Mouse (Mus musculus) adrenal gland, postnatal 10 days (tissue): ENCODE results near the gene Hnrnpul1. TPM values are rescaled to one million over a fixed set of nuclear protein-coding genes. Genes with fewer than 3 reads are reported as not detected.

Source experiments
- DNase-seq: peaks from one replicate; pipeline ENCODE4 v3.0.0; 2021; ENCODE audit warnings: mixed read lengths
- total RNA-seq, 2 experiments: library from RNA; stranded (reverse); gene quantifications; 2 replicates each; pipeline ENCODE4 v1.2.3; 2021

Hnrnpul1 gene
- total RNA-seq, 2 experiments from 2014 or later: 114 to 125 TPM

DNA sequence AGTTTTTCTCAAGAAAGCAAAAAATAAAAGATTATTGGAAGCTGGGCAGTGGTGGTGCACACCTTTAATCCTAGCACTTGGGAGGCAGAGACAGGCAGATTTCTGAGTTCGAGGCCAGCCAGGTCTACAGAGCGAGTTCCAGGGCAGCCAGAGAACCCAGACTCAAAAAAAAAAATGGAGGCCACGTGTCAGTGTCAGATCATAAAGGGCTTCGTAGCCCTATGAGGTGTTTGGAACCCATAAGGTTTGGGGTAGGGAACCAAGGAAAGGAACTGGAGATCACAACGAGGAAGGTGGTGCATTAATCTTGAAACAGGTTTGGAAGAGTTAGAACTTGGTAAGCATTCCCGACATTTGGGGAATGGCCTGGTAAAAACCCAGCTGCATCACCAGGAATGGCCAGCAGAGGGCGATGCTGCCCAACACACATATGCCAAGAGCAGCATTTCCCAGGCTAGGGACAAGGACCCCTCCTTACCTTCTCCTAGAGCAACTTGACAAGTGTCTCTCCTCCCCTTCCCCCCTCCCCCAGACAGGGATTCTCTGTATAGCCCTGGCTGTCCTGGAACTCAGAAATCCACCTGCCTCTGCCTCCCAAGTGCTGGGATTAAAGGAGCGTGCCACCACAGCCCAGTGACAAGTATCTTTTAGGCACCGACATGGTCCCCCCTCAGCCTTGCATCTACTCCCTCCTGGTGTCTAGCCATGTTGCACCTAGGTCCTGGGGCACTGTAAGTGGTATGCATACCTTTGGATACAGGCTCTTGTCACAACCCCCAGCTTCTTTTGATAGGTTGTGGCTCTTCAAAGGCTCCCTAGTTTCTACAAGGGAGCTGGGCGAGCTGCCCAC, 34.6 kb downstream of the Hnrnpul1 start:
- peak; percentile 89 for DNase-seq

DNA sequence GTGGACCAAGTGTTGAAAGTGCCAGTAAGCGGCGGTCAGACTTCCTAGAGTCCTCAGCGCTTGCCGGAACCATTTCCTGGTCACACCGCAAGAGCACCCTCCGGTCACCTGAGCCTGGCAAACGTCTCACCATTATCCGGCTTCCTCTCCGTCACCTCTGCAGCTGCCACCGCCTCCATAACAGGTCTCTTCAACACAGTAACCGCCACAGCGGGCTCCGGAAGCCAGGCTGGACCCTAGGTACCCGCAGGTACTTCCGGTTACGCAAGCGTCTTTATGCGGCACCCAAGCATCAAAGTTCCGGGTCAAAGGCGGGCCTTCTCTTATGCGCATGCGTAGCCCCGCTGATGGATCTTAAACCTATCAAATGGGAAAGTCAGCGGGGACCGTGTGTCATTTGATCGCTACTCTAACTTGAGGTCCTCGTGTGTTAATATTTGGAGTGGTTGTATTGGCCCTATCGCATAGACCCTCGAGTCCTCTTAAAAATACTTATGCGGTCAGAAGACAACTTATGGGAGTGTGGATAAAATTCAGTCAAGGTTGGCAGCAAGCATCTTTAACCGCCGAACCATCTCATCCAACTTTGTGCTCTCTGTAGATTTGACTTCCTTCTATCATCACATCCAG, 35.7 kb downstream of the Hnrnpul1 start, which contains the start of gene Ccdc97:
Gene Ccdc97 (minus strand): TSS at position 301 of the 630 bp plus-strand sequence.
- DNase-seq: peak; percentile 93

GRCm38 (mm10) chr7:25717478-25717877, 37.1 kb downstream of the Hnrnpul1 start:
- DNase-seq: no peak

GRCm38 (mm10) chr7:25715731-25716271, 38.8 kb downstream of the Hnrnpul1 start:
- no peak for DNase-seq

- DNase-seq: no peak
Observed at GRCm38 (mm10) chr7:25714581-25714980, 40.0 kb downstream of the Hnrnpul1 start.

DNA sequence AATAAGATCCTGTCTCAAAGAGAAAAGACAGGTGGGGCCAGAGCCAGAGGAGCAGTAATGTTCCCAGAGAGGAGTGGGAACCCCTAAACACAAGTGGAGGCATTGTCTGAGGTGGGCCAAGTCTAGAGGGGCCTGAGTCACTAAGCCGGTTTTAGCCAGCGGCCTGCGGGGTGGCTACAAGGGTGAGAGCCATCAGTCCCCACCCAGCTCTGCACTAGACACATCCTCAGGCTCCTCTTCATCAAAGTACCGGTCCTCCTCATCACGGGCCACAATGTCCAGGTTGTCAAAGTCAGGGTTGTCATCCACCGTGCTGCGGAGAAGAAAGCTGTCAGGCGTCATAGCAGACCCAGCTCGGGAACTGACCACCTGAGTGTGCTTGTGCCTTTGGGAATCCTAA, 41.8 kb downstream of the Hnrnpul1 start:
- DNase-seq: no peak

GRCm38 (mm10) chr7:25711731-25712197, 42.8 kb downstream of the Hnrnpul1 start:
- DNase-seq: peak; percentile 62

GRCm38 (mm10) chr7:25711165-25711564, 43.4 kb downstream of the Hnrnpul1 start:
- no peak for DNase-seq

DNA sequence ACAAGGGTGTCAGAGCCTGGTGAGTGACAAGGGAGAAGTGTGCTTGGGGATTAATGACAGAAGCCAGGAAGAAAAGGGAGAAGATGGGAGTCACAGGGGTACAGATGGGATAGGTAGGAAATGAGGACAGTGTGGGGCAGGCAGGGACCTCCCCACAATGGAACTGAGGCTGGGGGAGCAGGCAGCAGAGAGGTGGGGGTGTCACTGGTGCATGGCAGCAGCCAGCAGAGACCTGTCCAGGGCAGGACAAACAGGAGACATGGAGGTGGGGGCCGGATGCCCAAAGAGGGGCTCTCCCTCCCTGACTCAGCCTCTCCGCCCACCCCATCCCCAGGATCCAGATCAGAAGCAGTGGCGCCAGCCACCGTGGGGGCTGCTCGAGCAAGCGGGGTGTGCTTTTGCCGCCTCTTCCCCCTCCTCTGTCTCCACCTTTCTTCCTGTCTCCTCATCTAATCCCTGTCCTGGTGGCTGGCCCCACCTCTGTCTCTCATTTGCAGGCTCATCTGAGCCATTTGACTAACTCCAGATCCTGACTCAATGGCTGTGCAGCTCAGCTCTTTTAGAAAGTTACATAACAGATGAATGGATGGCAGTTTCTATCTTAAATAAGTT, 43.9 kb downstream of the Hnrnpul1 start:
- DNase-seq: peak; percentile 51

GRCm38 (mm10) chr7:25709961-25710360, 44.6 kb downstream of the Hnrnpul1 start:
- peak; percentile 42 for DNase-seq

DNA sequence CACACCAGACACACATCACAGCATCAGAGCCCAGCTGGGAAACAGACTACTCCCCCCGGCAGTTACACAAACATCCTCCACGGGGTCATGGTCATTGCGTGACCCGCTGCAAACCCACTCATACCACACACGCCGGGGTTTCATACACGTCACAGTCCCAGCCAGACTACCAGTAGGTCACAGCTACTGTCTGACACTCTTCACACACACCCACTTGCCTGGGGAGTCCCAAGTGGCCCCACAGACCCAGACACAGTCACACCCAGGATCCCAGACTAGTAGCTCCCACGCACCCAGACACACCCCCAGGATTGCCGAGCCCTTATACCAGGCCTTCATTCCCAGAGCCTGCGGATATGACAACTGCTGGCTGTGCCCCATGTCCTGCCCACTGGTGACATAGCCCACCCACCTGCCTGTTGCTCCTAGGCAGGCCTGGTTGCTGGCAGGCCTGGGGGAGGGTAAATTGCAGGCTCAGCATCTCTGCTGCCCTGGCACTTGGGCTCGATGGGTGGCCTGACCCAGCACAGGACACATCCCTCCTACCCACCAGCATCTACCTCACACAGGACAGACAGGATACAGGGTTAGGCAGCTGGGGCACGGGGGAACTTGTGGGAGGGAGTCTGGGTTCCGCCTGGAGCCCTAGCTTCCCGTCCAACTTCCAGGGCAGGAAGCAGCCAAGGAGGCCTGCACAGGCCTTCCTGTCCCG, 46.8 kb downstream of the Hnrnpul1 start:
- DNase-seq: peak; percentile 56

GRCm38 (mm10) chr7:25706578-25707170, 47.9 kb downstream of the Hnrnpul1 start:
- no peak for DNase-seq

DNA sequence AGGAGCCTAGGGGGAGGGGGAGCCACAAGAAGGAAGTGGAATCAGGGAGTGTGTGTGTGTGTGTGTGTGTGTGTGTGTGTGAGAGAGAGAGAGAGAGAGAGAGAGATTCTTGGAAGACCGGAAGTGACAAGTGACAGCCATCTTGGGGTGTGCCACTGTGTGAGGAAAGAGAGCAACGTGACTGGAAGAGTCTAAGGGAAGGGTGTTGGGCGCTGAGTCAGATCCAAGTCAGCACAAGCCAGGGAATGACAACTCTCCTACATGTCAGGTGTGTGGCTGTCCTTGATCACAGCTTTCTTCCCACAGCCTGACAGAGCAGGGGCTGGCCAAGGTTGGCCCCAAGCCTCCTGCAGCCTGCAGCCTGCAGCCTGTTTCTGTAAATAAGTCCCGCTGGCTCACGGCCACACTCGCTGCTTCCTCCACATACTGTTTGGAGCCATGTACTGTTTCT, 48.7 kb downstream of the Hnrnpul1 start:
- peak; percentile 44 for DNase-seq

DNA sequence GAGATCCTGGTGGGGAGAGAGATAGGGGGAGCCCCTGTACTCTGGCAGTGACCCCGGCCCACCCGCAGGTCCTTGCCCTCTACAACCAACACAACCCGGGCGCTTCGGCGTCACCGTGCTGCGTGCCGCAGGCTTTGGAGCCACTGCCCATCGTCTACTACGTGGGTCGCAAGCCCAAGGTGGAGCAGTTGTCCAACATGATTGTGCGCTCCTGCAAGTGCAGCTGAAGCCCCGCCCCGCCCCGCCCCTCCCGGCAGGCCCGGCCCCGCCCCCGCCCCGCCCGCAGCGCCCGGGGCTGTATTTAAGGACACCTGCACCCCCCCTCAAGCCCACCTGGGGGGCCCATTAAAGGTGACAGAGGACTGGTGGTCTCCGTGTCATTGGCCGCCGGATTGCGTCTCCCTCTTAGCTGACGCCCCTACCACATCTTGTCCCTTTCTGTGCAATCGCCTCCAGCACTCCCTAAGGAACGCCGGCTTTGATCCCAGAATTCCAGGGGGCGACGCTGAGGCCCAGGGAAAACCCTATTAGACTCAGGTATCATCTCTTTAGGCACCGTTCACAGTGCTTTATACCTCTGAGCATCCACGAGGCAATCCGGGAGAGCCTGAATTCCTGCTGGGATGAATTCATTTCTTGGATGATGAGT, 49.7 kb downstream of the Hnrnpul1 start:
- peak; percentile 46 for DNase-seq

GRCm38 (mm10) chr7:25703793-25704494, 50.6 kb downstream of the Hnrnpul1 start:
- DNase-seq: peak; percentile 48

- no peak for DNase-seq
Observed at GRCm38 (mm10) chr7:25702350-25702749, 52.2 kb downstream of the Hnrnpul1 start.

DNA sequence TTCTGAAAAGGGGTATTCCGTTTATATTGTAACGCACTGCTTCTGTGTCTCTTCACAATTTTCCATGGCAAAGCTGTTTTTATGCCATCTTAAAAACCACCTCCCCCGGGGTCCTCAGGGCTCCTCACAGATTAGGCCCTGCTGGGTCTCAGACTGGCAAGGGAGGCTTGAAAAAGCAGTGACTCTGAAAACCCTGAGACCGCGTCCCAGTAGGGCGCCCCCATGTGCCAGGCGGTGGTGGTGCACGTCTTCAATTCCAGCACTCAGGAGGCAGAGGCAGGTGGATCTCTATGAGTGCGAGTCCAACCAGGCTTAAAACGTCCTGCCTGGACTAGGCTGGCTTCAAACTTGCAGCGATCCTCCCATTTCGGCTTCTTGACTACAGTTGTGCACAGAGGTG, 53.8 kb downstream of the Hnrnpul1 start:
- no peak for DNase-seq

GRCm38 (mm10) chr7:25699851-25700250, 54.7 kb downstream of the Hnrnpul1 start:
- DNase-seq: no peak

DNA sequence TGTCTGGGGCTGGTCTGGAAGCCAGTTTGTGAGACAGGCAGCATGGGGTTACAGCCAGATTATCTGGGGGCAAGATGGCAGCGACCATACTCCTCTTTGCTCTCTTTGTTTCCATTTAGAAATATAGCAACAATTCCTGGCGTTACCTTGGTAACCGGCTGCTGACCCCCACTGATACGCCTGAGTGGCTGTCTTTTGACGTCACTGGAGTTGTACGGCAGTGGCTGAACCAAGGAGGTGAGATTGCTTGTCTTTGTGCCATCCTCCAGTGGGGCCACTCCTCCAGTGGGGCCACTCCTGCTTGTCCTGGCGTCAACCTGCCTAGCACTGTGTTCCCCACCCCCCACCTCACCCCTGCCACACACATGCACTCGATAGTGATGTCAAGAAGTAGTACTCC, 60.5 kb downstream of the Hnrnpul1 start:
- DNase-seq: no peak

GRCm38 (mm10) chr7:25690051-25690450, 64.5 kb downstream of the Hnrnpul1 start:
- no peak for DNase-seq
